Mouse (Mus musculus) cortical plate, adult 2 months (tissue): ENCODE measurements around the gene Mansc4.

ENCODE experiments used
- CTCF ChIP-seq: fragments of 200-500 bp; IDR thresholded peaks from 2 replicates; pipeline ENCODE4 v1.5.1; 2011; ENCODE audit warnings: mild to moderate bottlenecking, control low read depth, low read length; ENCODE audit not compliant: insufficient read depth; ENCODE audit errors: extremely low read depth
- POLR2A ChIP-seq: fragments of 200-500 bp; IDR thresholded peaks from 2 replicates; pipeline ENCODE4 v1.6.1; 2011; ENCODE audit warnings: mild to moderate bottlenecking, low read length, control low read depth; ENCODE audit not compliant: insufficient read depth; ENCODE audit errors: extremely low read depth

DNA sequence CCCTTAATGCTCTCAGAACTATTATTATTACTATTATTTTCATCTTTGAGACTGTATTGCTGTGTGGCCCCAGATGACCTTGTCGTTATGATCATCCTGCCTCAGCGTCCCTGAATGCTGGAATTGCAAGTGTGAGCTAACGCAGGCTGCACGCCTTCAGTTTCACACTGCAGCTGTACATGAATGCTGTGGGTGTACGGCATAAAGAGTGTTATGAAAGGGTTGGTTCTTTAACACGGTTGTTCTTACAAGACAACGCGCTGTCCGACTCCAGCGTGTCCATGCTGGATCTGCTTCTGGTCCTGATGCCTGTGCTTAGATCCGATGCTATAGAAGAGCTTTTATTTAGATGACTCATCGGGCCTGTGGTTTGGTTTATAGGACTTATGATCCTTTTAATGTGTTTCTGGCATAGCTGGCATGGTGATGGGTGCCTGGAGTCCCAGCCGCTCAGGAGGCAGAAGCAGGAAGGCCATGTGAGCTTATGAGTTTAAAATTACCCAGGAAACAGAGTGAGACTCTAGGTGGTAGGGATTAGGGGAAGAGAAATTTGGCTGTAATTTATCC, 37.5 kb downstream of the Mansc4 start:
- TF ChIP-seq POLR2A (no peak), CTCF (no peak)
